Mouse (Mus musculus) spleen, postnatal 36 days (tissue): ENCODE data around the gene Ect2l.

Experiments
- DNase-seq, 2 experiments: peaks; one replicate each; pipeline ENCODE4 v3.0.0; 2022; ENCODE audit warnings: low spot score in 2 of 2, mixed read lengths in 1 of 2

The Ect2l gene

GRCm38 (mm10) chr10:18081536-18081935, 129.2 kb downstream of the Ect2l start:
- DNase-seq = no peak
